Mouse (Mus musculus): ENCODE results near the gene Mylk4. TPM values are rescaled to one million over a fixed set of nuclear protein-coding genes. Genes with fewer than 3 reads are reported as not detected.

Mylk4 gene
- polyA plus RNA-seq, 1 experiment = not detected

GRCm38 (mm10) chr13:32692563-32692962 is 91.2 kb downstream of the Mylk4 start:
- no peak overlapping the region for H3K27ac ChIP-seq (ENCODE audit: insufficient read depth, low read length)
- H3K9me3 ChIP-seq (replicated peaks; ENCODE audit: control insufficient read depth, insufficient read depth, low read length, poor library complexity, severe bottlenecking) = no peaks in the 10 kb centered on the region
- H3K4me1 ChIP-seq (ENCODE audit: control insufficient read depth, insufficient read depth, low read length) = no peaks in the 10 kb centered on the region

GRCm38 (mm10) chr13:32690279-32690678 is 93.5 kb downstream of the Mylk4 start:
- Histone ChIP-seq H3K27ac (ENCODE audit: insufficient read depth, low read length) (no peak overlapping the region), H3K36me3 (ENCODE audit: control insufficient read depth, insufficient read depth, low read length, poor library complexity, severe bottlenecking) (no peaks in the 10 kb centered on the region), H3K4me1 (ENCODE audit: control insufficient read depth, insufficient read depth, low read length) (no peaks in the 10 kb centered on the region), H3K9ac (ENCODE audit: low read depth, poor library complexity, severe bottlenecking) (no peak overlapping the region), H3K27me3 (ENCODE audit: control insufficient read depth, insufficient read depth, low read length, poor library complexity, severe bottlenecking) (no peaks in the 10 kb centered on the region), H3K4me3 (ENCODE audit: low read depth, low read length) (no peak overlapping the region), H3K9me3 (replicated peaks; ENCODE audit: control insufficient read depth, insufficient read depth, low read length, poor library complexity, severe bottlenecking) (no peaks in the 10 kb centered on the region)
- TF ChIP-seq EP300 (IDR thresholded peaks at IDR 0.05; ENCODE audit: insufficient read depth, low read depth, low read length) (no peak), CTCF (IDR thresholded peaks at IDR 0.05; ENCODE audit: low read depth, low read length) (no peak), POLR2A (IDR thresholded peaks at IDR 0.05; ENCODE audit: insufficient read depth, low read length) (no peak)

More at GRCm38 (mm10) chr13:32692563-32692962, 91.2 kb downstream of the Mylk4 start:
- Histone ChIP-seq H3K4me3 (ENCODE audit: low read depth, low read length) (no peak overlapping the region), H3K27me3 (ENCODE audit: control insufficient read depth, insufficient read depth, low read length, poor library complexity, severe bottlenecking) (no peaks in the 10 kb centered on the region), H3K9ac (ENCODE audit: low read depth, poor library complexity, severe bottlenecking) (no peak overlapping the region), H3K36me3 (ENCODE audit: control insufficient read depth, insufficient read depth, low read length, poor library complexity, severe bottlenecking) (no peaks in the 10 kb centered on the region)
- no peak for TF ChIP-seq POLR2A (IDR thresholded peaks at IDR 0.05; ENCODE audit: insufficient read depth, low read length)
- TF ChIP-seq EP300 (IDR thresholded peaks at IDR 0.05; ENCODE audit: insufficient read depth, low read depth, low read length) = no peak
- TF ChIP-seq CTCF (IDR thresholded peaks at IDR 0.05; ENCODE audit: low read depth, low read length) = no peak

GRCm38 (mm10) chr13:32680868-32681515 is 102.8 kb downstream of the Mylk4 start:
- Histone ChIP-seq H3K27me3 (ENCODE audit: control insufficient read depth, insufficient read depth, low read length, poor library complexity, severe bottlenecking) (no peaks in the 10 kb centered on the region), H3K4me1 (ENCODE audit: control insufficient read depth, insufficient read depth, low read length) (no peaks in the 10 kb centered on the region), H3K4me3 (ENCODE audit: low read depth, low read length) (no peak overlapping the region), H3K9me3 (replicated peaks; ENCODE audit: control insufficient read depth, insufficient read depth, low read length, poor library complexity, severe bottlenecking) (no peaks in the 10 kb centered on the region), H3K36me3 (ENCODE audit: control insufficient read depth, insufficient read depth, low read length, poor library complexity, severe bottlenecking) (no peaks in the 10 kb centered on the region), H3K27ac (ENCODE audit: insufficient read depth, low read length) (no peak overlapping the region), H3K9ac (ENCODE audit: low read depth, poor library complexity, severe bottlenecking) (no peak overlapping the region)
- TF ChIP-seq EP300 (IDR thresholded peaks at IDR 0.05; ENCODE audit: insufficient read depth, low read depth, low read length) (no peak), CTCF (IDR thresholded peaks at IDR 0.05; ENCODE audit: low read depth, low read length) (peak; percentile 62)

GRCm38 (mm10) chr13:32680121-32680551 is 103.6 kb downstream of the Mylk4 start:
- TF ChIP-seq CTCF (IDR thresholded peaks at IDR 0.05; ENCODE audit: low read depth, low read length) = no peak
- no peak for TF ChIP-seq EP300 (IDR thresholded peaks at IDR 0.05; ENCODE audit: insufficient read depth, low read depth, low read length)
- no peak for TF ChIP-seq POLR2A (IDR thresholded peaks at IDR 0.05; ENCODE audit: insufficient read depth, low read length)
- Histone ChIP-seq H3K27me3 (ENCODE audit: control insufficient read depth, insufficient read depth, low read length, poor library complexity, severe bottlenecking) (no peaks in the 10 kb centered on the region), H3K4me3 (ENCODE audit: low read depth, low read length) (no peak overlapping the region), H3K27ac (ENCODE audit: insufficient read depth, low read length) (no peak overlapping the region), H3K4me1 (ENCODE audit: control insufficient read depth, insufficient read depth, low read length) (no peaks in the 10 kb centered on the region), H3K36me3 (ENCODE audit: control insufficient read depth, insufficient read depth, low read length, poor library complexity, severe bottlenecking) (no peaks in the 10 kb centered on the region), H3K9ac (ENCODE audit: low read depth, poor library complexity, severe bottlenecking) (no peak overlapping the region), H3K9me3 (replicated peaks; ENCODE audit: control insufficient read depth, insufficient read depth, low read length, poor library complexity, severe bottlenecking) (no peaks in the 10 kb centered on the region)

- TF ChIP-seq CTCF (IDR thresholded peaks at IDR 0.05; ENCODE audit: low read depth, low read length) = no peak
- TF ChIP-seq POLR2A (IDR thresholded peaks at IDR 0.05; ENCODE audit: insufficient read depth, low read length) = no peak
- no peak for TF ChIP-seq EP300 (IDR thresholded peaks at IDR 0.05; ENCODE audit: insufficient read depth, low read depth, low read length)
- Histone ChIP-seq H3K36me3 (ENCODE audit: control insufficient read depth, insufficient read depth, low read length, poor library complexity, severe bottlenecking) (no peaks in the 10 kb centered on the region), H3K9me3 (replicated peaks; ENCODE audit: control insufficient read depth, insufficient read depth, low read length, poor library complexity, severe bottlenecking) (no peaks in the 10 kb centered on the region), H3K4me3 (ENCODE audit: low read depth, low read length) (no peak overlapping the region), H3K27ac (ENCODE audit: insufficient read depth, low read length) (no peak overlapping the region), H3K27me3 (ENCODE audit: control insufficient read depth, insufficient read depth, low read length, poor library complexity, severe bottlenecking) (no peaks in the 10 kb centered on the region), H3K4me1 (ENCODE audit: control insufficient read depth, insufficient read depth, low read length) (no peaks in the 10 kb centered on the region), H3K9ac (ENCODE audit: low read depth, poor library complexity, severe bottlenecking) (no peak overlapping the region)
Measured at GRCm38 (mm10) chr13:32678998-32679397, 104.8 kb downstream of the Mylk4 start.

GRCm38 (mm10) chr13:32670782-32671181 is 113.0 kb downstream of the Mylk4 start:
- TF ChIP-seq EP300 (IDR thresholded peaks at IDR 0.05; ENCODE audit: insufficient read depth, low read depth, low read length) (no peak), CTCF (IDR thresholded peaks at IDR 0.05; ENCODE audit: low read depth, low read length) (no peak), POLR2A (IDR thresholded peaks at IDR 0.05; ENCODE audit: insufficient read depth, low read length) (no peak)
- Histone ChIP-seq H3K36me3 (ENCODE audit: control insufficient read depth, insufficient read depth, low read length, poor library complexity, severe bottlenecking) (no peaks in the 10 kb centered on the region), H3K4me1 (ENCODE audit: control insufficient read depth, insufficient read depth, low read length) (no peaks in the 10 kb centered on the region), H3K4me3 (ENCODE audit: low read depth, low read length) (no peak overlapping the region), H3K27me3 (ENCODE audit: control insufficient read depth, insufficient read depth, low read length, poor library complexity, severe bottlenecking) (peaks cover 1% of the 10 kb centered on the region; the same call in 1 of the 2 replicates), H3K9me3 (replicated peaks; ENCODE audit: control insufficient read depth, insufficient read depth, low read length, poor library complexity, severe bottlenecking) (no peaks in the 10 kb centered on the region), H3K9ac (ENCODE audit: low read depth, poor library complexity, severe bottlenecking) (no peak overlapping the region), H3K27ac (ENCODE audit: insufficient read depth, low read length) (no peak overlapping the region)

All from ES-Bruce4 (cell line).